Mouse (Mus musculus) thymus, adult 2 months (tissue): ENCODE data around the gene Ciapin1. TPM values are rescaled to one million over a fixed set of nuclear protein-coding genes. Genes with fewer than 3 reads are reported as not detected.

ENCODE experiments used
- DNase-seq: peaks from one replicate; pipeline ENCODE4 v3.0.0; 2021
- H3K27ac ChIP-seq: fragments of 200-500 bp; 2 replicates; pipeline ENCODE4 v1.5.1; 2012; ENCODE audit warnings: low read length, control low read depth; ENCODE audit not compliant: control insufficient read depth, insufficient read depth
- H3K27me3 ChIP-seq: fragments of 200-500 bp; 2 replicates; pipeline ENCODE4 v1.6.1; 2012; ENCODE audit warnings: mild to moderate bottlenecking, low read length, moderate library complexity, mixed read lengths; ENCODE audit not compliant: control insufficient read depth, insufficient read depth
- H3K36me3 ChIP-seq: fragments of 200-500 bp; 2 replicates; pipeline ENCODE4 v1.6.1; 2012; ENCODE audit warnings: mild to moderate bottlenecking, low read length, moderate library complexity; ENCODE audit not compliant: control insufficient read depth, insufficient read depth
- H3K4me1 ChIP-seq: fragments of 200-500 bp; replicated peaks from 2 replicates; pipeline ENCODE4 v1.6.1; 2012; ENCODE audit warnings: low read length; ENCODE audit not compliant: control insufficient read depth, insufficient read depth
- H3K4me3 ChIP-seq: fragments of 200-500 bp; 2 replicates; pipeline ENCODE4 v1.5.1; 2012; ENCODE audit warnings: mild to moderate bottlenecking, low read length, control low read depth, moderate library complexity; ENCODE audit not compliant: control insufficient read depth, insufficient read depth
- CTCF ChIP-seq: fragments of 200-500 bp; IDR thresholded peaks from 2 replicates; pipeline ENCODE4 v1.5.1; 2012; ENCODE audit warnings: mild to moderate bottlenecking, control low read depth, low read length, moderate library complexity, borderline replicate concordance; ENCODE audit not compliant: control insufficient read depth, poor library complexity, insufficient read depth; ENCODE audit errors: extremely low read depth
- POLR2A ChIP-seq: fragments of 200-500 bp; IDR thresholded peaks from 2 replicates; pipeline ENCODE4 v1.6.1; 2012; ENCODE audit warnings: mild to moderate bottlenecking, low read length, control low read depth, moderate library complexity; ENCODE audit not compliant: control insufficient read depth, poor library complexity, insufficient read depth; ENCODE audit errors: extremely low read depth
- WGBS: fragments of 180-500 bp; shearing (Covaris S2); methylation state at CpG from one replicate; pipeline ENCODE4 v1.1.7; 2018; 5-methylcytosine and 5-hydroxymethylcytosine counted together
- polyA plus RNA-seq: library from polyadenylated mRNA; depleted of rRNA; stranded (reverse); fragments of >200 nt; gene quantifications from 2 replicates; pipeline ENCODE4 v1.2.3, GENCODE M21; 2012; rRNA removed

The Ciapin1 gene
- polyA plus RNA-seq: 49.2 and 53.5 TPM in 2 replicates

DNA sequence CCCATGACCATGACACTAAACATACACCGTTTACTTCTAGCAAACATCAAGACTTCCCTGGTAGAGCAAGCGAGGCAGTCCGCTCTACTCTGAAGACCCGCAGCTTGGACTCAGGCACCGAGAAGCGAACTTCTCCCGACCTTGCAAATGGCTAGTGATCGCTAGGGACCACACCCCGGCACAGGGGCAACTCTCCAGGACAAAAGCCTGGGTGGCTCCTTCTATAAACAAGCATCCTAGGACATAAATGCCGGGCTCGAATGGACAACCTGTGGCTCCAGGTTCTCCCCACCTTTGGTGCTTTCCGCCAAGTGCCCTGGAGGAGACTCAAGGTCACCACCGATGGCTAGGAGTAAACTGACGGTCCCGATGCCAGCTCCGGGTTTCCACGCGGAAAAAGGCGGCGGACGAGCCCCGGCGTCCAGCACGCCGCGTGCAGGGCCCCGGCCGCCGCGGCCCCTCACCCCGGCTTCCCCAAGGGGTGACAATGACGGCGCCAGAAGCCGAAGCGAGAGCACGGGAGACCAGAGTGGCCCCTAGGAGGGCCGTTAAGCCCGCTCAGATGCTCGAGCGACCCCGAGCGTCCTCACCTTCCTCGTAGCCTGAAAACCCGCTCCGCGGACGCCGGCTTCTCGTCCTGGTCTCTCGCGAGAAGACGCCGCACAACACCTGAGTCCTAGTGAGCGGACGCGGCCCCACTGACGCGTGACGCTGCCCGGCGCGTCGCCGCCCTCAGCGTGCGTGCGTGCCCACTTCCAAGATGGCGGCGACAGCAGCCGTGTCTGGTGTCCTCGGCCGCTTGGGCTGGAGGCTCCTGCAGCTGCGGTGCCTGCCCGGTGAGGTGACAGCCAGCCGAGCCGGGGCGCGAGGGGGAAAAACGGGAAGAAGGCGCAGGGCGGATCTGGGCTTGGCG lies at the start of gene Ciapin1, which contains the start of gene Coq9:
Ciapin1 (minus strand) TSS at position 697 of the 913 bp plus-strand sequence.
Coq9 (plus strand) TSS at position 660 of the 913 bp plus-strand sequence.
- H3K4me3 ChIP-seq: peak within 1 kb of the TSS; percentile 88
- H3K27me3 ChIP-seq: no peaks in the 10 kb centered on the region
- peaks cover 8% of the 10 kb centered on the region for H3K4me1 ChIP-seq
- peak; percentile 96 for DNase-seq
- H3K36me3 ChIP-seq: no peaks in the 10 kb centered on the region
- TF ChIP-seq POLR2A (peak; percentile 94), CTCF (peak; percentile 26; the same call in 1 of the 2 replicates)
- H3K27ac ChIP-seq: peak within 1 kb of the TSS; percentile 58
- WGBS: under 1% methylated on average over 82 of the region's 82 CpGs

DNA sequence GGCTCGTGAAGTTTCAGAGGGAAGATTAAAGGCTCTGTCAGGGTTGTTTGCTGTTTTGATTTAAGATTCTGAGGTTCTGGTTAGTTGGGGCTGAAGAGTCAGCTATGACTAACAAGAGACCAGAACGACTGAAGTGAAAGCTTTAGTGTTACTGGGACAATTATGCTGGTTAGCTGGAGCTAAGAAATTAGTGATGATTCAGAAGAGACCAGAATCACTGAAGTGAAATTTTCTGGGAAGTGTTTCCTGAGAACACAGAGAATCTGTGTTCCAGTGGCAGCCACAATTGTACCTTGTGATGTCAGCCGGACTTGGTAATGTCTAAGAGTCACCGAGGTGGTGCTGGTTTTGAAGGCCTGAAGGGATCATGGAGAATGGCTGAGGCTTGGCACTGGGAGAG lies 42.6 kb upstream of the Ciapin1 start:
- WGBS: 83% methylated on average over 4 of the region's 4 CpGs
- TF ChIP-seq POLR2A: no peak
- no peak for TF ChIP-seq CTCF
- no peak overlapping the region for H3K4me3 ChIP-seq
- no peaks in the 10 kb centered on the region for H3K36me3 ChIP-seq
- H3K27me3 ChIP-seq: no peaks in the 10 kb centered on the region
- peaks cover 8% of the 10 kb centered on the region for H3K4me1 ChIP-seq
- H3K27ac ChIP-seq: no peak overlapping the region
- no peak for DNase-seq

DNA sequence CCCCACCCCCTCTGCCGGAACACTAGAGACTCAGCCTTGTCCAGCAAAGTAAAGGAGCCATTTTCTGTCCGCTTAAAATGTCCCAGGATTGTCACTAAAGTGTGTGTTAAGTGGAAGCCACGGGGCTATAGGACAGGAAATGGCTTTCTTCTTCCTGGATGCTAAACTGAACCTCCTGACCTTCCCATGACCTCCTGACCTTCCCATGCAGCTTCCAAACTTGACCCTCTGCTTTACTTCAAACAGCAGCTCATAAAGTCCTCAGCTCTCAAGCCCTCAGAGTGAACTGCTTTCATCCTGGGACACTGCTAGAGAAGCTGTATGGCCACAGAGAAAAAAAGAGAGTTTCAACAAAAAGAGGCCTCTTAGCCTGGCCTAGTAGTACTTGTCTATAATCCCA lies 38.7 kb upstream of the Ciapin1 start:
- peaks cover 15% of the 10 kb centered on the region for H3K4me1 ChIP-seq
- H3K27ac ChIP-seq: no peak overlapping the region
- no peak for DNase-seq
- WGBS: 59% methylated on average over 3 of the region's 3 CpGs
- TF ChIP-seq CTCF: no peak
- H3K36me3 ChIP-seq: no peaks in the 10 kb centered on the region
- H3K27me3 ChIP-seq: no peaks in the 10 kb centered on the region
- H3K4me3 ChIP-seq: no peak overlapping the region

GRCm38 (mm10) chr8:94876197-94876730 lies 38.1 kb upstream of the Ciapin1 start, which contains the start of gene Dok4:
TSS of gene Dok4 (minus strand) at chr8:94876330.
- peak within 1 kb of the TSS; percentile 41 for H3K4me3 ChIP-seq
- no peak within 1 kb of the TSS for H3K27ac ChIP-seq
- no peak for TF ChIP-seq CTCF
- TF ChIP-seq POLR2A: no peak
- no peaks in the 10 kb centered on the region for H3K36me3 ChIP-seq
- DNase-seq: peak; percentile 85
- H3K4me1 ChIP-seq: peaks cover 17% of the 10 kb centered on the region
- H3K27me3 ChIP-seq: no peaks in the 10 kb centered on the region
- WGBS: 0% methylated on average over 35 of the region's 37 CpGs

GRCm38 (mm10) chr8:94875871-94876150 lies 37.7 kb upstream of the Ciapin1 start:
- Histone ChIP-seq H3K4me3 (peak overlapping the region; percentile 41), H3K36me3 (no peaks in the 10 kb centered on the region), H3K4me1 (peaks cover 21% of the 10 kb centered on the region), H3K27me3 (no peaks in the 10 kb centered on the region), H3K27ac (no peak overlapping the region)
- TF ChIP-seq POLR2A (no peak), CTCF (no peak)
- 1% methylated on average over 20 of the region's 20 CpGs for WGBS
- DNase-seq: no peak

GRCm38 (mm10) chr8:94875096-94875870 lies 37.1 kb upstream of the Ciapin1 start:
- H3K27ac ChIP-seq: no peak overlapping the region
- H3K4me3 ChIP-seq: peak overlapping the region; percentile 41
- 44% methylated on average over 17 of the region's 17 CpGs for WGBS
- DNase-seq: no peak
- no peak; the same call in 1 of the 2 replicates for TF ChIP-seq CTCF
- TF ChIP-seq POLR2A: no peak
- H3K4me1 ChIP-seq: peaks cover 26% of the 10 kb centered on the region
- no peaks in the 10 kb centered on the region for H3K27me3 ChIP-seq
- no peaks in the 10 kb centered on the region for H3K36me3 ChIP-seq
